Mouse (Mus musculus): ENCODE results near the gene Snapc2. TPM values are rescaled to one million over a fixed set of nuclear protein-coding genes. Genes with fewer than 3 reads are reported as not detected.
A peak's percentile ranks its signal among the peaks of the same experiment; 100 is the strongest.

Snapc2 gene
- 10 to 100 TPM; 13.0 to 15.4 TPM for total RNA-seq (2021)
- long read RNA-seq, experiment 1, transcript Snapc2-201 (5 exons, 1,536 nt): major isoform, 15 of 16 reads
- long read RNA-seq, experiment 1, partial matches to known transcripts: 0 of 16 reads
- long read RNA-seq, experiment 1, other reads (novel, unspliced or antisense): 1 of 16 reads
- long read RNA-seq, experiment 2, transcript Snapc2-201 (5 exons, 1,536 nt): major isoform, 10 of 12 reads
- long read RNA-seq, experiment 2, partial matches to known transcripts: 0 of 12 reads
- long read RNA-seq, experiment 2, other reads (novel, unspliced or antisense): 0 of 12 reads

- peak; percentile 95 for DNase-seq
Observed at GRCm38 (mm10) chr8:4252934-4253841, at the start of gene Snapc2. Gene Snapc2 (plus strand): TSS chr8:4253080.

DNA sequence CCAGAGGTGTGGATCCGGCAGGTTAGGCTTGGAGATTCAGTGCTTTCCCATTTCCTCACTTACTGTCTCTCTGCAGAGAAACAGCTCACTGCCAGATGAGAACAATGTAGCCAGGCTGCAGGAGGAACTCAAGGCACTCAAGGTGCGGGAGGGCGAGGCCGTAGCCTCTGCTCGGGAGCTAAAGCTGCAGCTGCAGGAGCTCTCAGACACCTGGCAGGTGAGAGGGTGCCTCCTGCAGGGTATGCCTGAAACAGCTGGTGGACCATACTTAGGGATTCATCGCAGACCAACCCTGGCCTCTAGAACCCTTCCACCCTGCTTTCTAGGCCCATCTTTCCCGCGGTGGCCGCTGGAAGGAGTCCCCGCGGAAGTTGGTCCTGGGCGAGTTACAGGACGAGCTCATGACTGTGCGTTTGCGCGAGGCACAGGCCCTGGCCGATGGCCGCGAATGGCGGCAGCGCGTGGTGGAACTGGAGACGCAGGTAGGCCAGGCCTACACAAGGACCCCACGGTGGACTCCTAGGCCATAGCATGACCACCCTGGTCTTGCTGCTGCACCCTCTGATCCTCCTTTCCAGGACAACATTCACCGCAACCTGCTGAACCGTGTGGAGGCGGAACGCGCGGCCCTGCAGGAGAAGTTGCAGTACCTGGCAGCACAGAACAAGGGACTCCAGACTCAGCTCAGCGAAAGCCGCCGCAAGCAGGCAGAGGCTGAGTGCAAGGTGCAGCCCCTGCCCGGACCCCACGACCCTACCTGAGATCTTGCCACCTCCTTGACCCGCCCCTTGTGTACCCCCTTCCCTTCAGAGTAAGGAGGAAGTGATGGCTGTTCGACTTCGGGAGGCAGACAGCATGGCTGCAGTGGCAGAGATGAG, 47.4 kb upstream of the Snapc2 start:
- DNase-seq: no peak

DNA sequence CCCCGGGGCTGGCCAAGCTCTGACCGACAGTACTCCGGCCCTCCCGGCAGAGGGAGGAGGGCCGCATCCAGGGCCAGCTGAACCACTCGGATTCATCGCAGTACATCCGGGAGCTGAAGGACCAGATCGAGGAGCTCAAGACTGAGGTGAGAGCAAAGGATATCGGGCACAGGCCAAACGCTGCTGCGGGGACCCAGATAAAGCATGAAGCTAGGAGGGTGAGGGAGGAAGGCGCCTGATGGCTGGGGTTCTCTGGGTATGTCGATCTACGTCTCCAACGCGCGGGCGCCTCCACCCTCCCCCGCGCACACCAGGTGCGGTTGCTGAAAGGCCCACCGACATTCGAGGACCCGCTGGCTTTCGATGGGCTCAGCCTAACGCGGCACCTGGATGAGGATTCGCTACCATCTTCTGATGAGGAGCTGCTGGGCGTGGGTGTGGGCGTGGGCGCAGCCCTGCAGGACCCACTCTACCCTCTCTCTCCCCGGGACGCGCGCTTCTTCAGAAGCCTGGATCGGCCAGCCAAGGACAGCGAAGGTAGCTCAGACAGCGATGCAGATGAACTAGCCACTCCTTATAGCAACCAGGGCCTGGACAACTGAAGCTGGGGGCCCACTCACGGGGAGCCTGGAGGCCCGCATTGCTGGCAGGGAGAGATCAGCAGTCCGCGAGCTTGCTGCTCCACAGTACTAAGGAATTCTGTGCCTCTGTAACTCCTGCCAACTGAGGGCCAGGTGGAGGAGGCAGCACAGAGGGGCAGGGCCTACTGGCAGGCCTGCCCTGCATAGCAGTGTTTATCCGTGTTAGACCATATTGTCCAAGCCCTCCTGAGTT, 46.5 kb upstream of the Snapc2 start:
- DNase-seq: no peak

- no peak for DNase-seq
Observed at GRCm38 (mm10) chr8:4207016-4207350, 45.9 kb upstream of the Snapc2 start.

- no peak for DNase-seq
Observed at GRCm38 (mm10) chr8:4211097-4211496, 41.8 kb upstream of the Snapc2 start.

GRCm38 (mm10) chr8:4212809-4213209, 40.1 kb upstream of the Snapc2 start:
- DNase-seq: no peak

DNA sequence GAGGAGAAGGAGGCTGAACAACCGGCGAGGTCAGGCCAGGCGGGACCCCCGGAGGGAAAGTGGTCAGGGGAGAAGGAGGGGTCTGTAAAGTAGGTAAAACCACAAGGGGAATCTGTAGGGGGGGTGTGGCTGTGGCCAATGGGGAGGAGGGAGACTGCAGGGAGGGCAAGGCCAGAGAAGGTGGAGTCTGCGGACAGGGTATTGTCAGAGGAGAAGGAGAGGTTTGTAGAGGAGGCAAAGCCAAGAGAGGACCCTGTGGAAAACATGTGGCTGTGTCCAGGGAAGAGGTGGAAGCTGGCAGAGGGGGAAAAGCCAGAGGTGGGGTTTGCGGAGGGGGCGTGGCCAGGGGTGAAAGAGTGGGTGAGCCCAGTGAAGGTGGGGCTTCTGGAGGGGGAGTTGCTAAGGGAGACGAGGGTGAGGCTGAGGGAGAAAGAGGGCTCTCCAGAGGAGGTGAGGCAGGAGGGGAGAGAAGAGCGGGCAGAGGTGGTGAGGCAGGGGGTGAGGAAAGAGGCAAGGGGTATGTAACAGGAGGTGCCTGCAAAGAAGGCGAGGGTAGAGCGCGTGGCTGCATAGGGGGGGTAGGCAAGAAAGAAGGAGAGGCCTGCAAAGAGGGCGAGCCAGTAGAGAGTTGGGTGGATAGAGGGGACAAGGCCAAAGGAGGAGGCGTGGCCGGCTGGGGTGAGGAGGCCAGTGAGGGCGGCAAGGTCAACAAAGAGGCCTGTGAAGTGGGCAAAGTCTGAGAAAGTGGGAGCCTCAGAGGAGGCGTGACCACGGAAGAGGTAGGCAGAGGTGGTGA, 39.5 kb upstream of the Snapc2 start:
- DNase-seq: no peak

DNA sequence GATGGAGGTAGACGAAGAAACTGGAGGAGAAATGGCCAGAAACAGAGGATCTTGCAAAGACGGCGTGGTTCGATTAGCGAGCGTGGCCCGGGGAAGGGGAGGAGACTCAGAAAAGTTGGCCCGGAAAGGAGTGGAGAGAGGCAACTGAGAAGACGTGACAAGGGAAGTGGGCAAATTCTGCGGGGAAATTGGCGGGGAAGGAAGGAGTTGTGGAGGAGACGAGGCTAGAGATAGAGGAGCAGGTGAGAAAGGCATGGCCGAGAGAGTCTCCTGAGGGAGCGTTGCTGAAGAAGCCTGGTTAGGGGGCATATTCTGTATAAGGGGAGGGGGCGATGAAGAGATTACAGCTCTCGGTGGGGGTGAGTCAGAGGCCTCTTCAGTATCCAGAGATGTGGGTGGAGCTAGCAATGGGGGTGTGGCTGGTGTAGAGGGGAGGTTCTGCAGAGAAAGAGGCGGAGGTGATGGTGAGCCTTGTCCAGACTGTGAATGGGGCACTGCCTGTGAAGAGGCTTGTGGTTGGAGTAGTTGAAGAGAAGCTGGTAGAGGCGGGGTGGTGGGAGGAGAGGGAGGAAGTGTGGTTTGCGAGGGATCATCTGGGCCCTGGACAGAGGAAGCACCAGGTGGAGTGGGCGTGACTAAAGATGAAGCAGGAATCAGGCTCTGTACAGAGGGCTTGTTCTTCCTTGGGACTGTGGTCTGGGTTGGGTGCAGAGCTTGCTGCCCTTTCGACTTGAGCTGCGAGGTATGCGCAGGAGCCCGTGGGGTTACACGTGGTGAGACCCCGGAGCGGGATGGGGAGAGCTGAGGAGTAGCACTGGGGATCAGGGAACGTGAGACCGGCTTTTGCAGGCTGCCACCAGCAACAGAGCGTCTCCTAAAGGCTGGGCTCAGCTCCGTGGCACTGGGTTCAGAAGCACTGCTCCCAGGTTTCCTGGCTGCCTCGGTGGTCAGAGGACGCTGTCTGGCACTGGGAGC, 38.6 kb upstream of the Snapc2 start:
- no peak for DNase-seq

DNA sequence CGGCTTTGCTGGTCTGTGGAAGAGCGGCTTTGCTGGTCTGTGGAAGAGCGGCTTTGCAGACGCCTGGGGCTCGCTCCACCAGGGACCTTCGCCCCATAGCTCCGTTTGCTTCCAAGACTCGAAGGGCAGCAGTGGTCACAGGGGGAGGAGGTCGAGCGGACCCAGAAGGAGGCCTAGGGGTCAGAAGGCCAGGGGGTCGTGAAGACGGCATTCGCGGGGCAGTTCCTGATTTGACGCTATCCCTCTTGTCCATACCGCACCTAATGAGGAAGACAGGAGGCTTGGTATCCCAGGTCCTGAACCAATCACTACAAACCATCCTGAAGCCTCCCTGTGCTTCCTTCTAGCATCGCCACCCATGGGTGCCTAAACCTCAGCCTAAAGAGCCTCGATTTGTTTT, 36.6 kb upstream of the Snapc2 start:
- DNase-seq: no peak

GRCm38 (mm10) chr8:4216791-4217621, 35.9 kb upstream of the Snapc2 start, which contains the start of gene Prr36:
Gene Prr36 (minus strand): TSS chr8:4217459.
- no peak for DNase-seq

GRCm38 (mm10) chr8:4219617-4220016, 33.3 kb upstream of the Snapc2 start:
- DNase-seq: no peak

- no peak for DNase-seq
Observed at GRCm38 (mm10) chr8:4222059-4222458, 30.8 kb upstream of the Snapc2 start.

DNA sequence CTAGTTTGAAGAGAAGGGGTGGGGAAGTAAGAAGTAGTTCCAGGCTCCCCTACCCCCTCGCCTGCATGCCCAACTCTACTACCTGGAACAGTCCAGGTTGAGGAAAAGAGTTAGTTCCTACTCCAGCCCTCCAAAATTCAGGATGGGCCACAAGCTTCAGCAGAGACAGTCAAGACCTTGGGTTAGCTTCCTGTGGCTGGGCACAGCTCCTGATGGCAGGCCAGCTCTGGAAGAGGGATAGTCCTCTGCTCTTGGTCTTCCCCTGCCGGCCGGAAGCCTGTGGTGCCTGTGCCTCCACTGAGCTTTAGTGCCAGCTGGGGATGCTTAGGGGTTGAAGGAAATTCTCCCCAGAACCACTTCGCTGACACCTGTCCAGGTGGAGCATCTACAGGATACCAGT, 26.6 kb upstream of the Snapc2 start:
- DNase-seq: no peak

- DNase-seq: no peak
Observed at GRCm38 (mm10) chr8:4226739-4227347, 26.0 kb upstream of the Snapc2 start, which contains the start of gene Lrrc8e. Gene Lrrc8e (plus strand): TSS chr8:4226827.

DNA sequence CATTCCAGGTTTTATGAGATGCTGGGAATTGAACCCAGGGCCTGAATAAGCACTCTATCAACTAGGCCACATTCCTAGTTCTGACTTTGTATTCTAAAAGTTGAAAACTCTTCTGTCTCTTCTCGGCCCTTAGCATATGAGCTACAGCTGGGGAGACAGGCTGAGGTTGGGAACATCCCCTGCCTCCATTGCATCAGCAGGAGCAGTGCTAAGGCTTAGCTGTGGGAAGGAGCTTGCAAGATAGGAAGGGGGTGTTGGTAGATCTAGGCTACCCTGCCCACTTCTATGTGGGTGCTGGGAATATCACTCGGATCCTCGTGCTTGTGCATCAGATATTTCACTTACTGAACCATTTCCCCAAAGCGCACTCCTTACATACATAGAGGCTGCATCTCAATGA, 25.0 kb upstream of the Snapc2 start:
- DNase-seq: no peak

GRCm38 (mm10) chr8:4229784-4230183, 23.1 kb upstream of the Snapc2 start:
- DNase-seq: no peak

GRCm38 (mm10) chr8:4230612-4231351, 22.1 kb upstream of the Snapc2 start:
- no peak for DNase-seq
